Mouse (Mus musculus): ENCODE measurements around the gene Xcl1.

- no peak for TF ChIP-seq CTCF (conservative IDR thresholded peaks at IDR 0.05; ENCODE audit: low read length)
- TF ChIP-seq NANOG (IDR thresholded peaks at IDR 0.05; ENCODE audit: borderline replicate concordance, low read length), result no peak
Observed at GRCm38 (mm10) chr1:164930006-164930405, 5.3 kb downstream of the Xcl1 start.

Data from E14TG2a.4 (cell line).